Mouse (Mus musculus) c-Kit-negative CD71-positive TER-119-positive erythroid progenitor cells, embryonic 14.5 days (primary cell): ENCODE data around the gene Hectd1.

Source experiments
- DNase-seq: peaks from one replicate; pipeline ENCODE4 v3.0.0-alpha.2; 2013; ENCODE audit warnings: low read depth, low spot score

Hectd1 gene

GRCm38 (mm10) chr12:51768702-51769101 lies 60.6 kb downstream of the Hectd1 start:
- DNase-seq = no peak

- no peak for DNase-seq
Measured at GRCm38 (mm10) chr12:51767454-51767853, 61.9 kb downstream of the Hectd1 start.

- DNase-seq = no peak
Measured at GRCm38 (mm10) chr12:51759374-51759773, 70.0 kb downstream of the Hectd1 start.

- DNase-seq = no peak
Measured at GRCm38 (mm10) chr12:51756599-51756961, 72.8 kb downstream of the Hectd1 start.

GRCm38 (mm10) chr12:51755938-51756598 lies 73.3 kb downstream of the Hectd1 start:
- DNase-seq = no peak

GRCm38 (mm10) chr12:51747348-51747747 lies 82.0 kb downstream of the Hectd1 start:
- DNase-seq = no peak

GRCm38 (mm10) chr12:51744957-51745356 lies 84.4 kb downstream of the Hectd1 start:
- DNase-seq = no peak

GRCm38 (mm10) chr12:51741690-51742089 lies 87.6 kb downstream of the Hectd1 start:
- peak; percentile 29 for DNase-seq

- no peak for DNase-seq
Measured at GRCm38 (mm10) chr12:51736807-51737206, 92.5 kb downstream of the Hectd1 start.

- no peak for DNase-seq
Measured at GRCm38 (mm10) chr12:51736381-51736780, 93.0 kb downstream of the Hectd1 start.

GRCm38 (mm10) chr12:51735840-51736271 lies 93.5 kb downstream of the Hectd1 start:
- DNase-seq = no peak

- no peak for DNase-seq
Measured at GRCm38 (mm10) chr12:51734605-51735211, 94.6 kb downstream of the Hectd1 start.

- no peak for DNase-seq
Measured at GRCm38 (mm10) chr12:51729827-51730226, 99.5 kb downstream of the Hectd1 start.

- no peak for DNase-seq
Measured at GRCm38 (mm10) chr12:51729058-51729457, 100.3 kb downstream of the Hectd1 start.

GRCm38 (mm10) chr12:51721836-51722235 lies 107.5 kb downstream of the Hectd1 start:
- no peak for DNase-seq

GRCm38 (mm10) chr12:51718617-51719016 lies 110.7 kb downstream of the Hectd1 start:
- DNase-seq = no peak

GRCm38 (mm10) chr12:51712685-51713084 lies 116.7 kb downstream of the Hectd1 start:
- no peak for DNase-seq

- DNase-seq = no peak
Measured at GRCm38 (mm10) chr12:51710154-51710553, 119.2 kb downstream of the Hectd1 start.

GRCm38 (mm10) chr12:51709741-51710140 lies 119.6 kb downstream of the Hectd1 start:
- no peak for DNase-seq

GRCm38 (mm10) chr12:51708941-51709686 lies 120.2 kb downstream of the Hectd1 start:
- no peak for DNase-seq

- no peak for DNase-seq
Measured at GRCm38 (mm10) chr12:51706673-51707235, 122.6 kb downstream of the Hectd1 start.

- no peak for DNase-seq
Measured at GRCm38 (mm10) chr12:51705778-51706177, 123.6 kb downstream of the Hectd1 start.
